Mouse (Mus musculus): ENCODE data around the gene Ccdc134. TPM values are rescaled to one million over a fixed set of nuclear protein-coding genes. Genes with fewer than 3 reads are reported as not detected.

The Ccdc134 gene
- polyA plus RNA-seq, 1 experiment from 2014 or later, result 22.3 TPM

GRCm38 (mm10) chr15:82172648-82173047 is 44.9 kb downstream of the Ccdc134 start:
- peaks cover 42% of the 10 kb centered on the region for H3K36me3 ChIP-seq (ENCODE audit: control insufficient read depth, insufficient read depth, low read length)
- no peak overlapping the region for H3K9ac ChIP-seq (ENCODE audit: low read length)
- H3K27me3 ChIP-seq (ENCODE audit: control insufficient read depth, insufficient read depth, low read length), result no peaks in the 10 kb centered on the region
- no peak overlapping the region for H3K4me2 ChIP-seq (ENCODE audit: low read depth, severe bottlenecking)
- H3K27ac ChIP-seq (replicated peaks; ENCODE audit: low read depth, low read length), result no peak overlapping the region
- ATAC-seq (ENCODE audit: insufficient number of reproducible peaks, low FRiP score, low TSS enrichment, low read depth) (no peak), DNase-seq (ENCODE audit: low spot score) (no peak)
- H3K4me3 ChIP-seq (ENCODE audit: low read depth, low read length), result no peak overlapping the region
- H3K9me3 ChIP-seq (ENCODE audit: control insufficient read depth, low read length), result no peaks in the 10 kb centered on the region
- no peaks in the 10 kb centered on the region for H3K4me1 ChIP-seq (ENCODE audit: control insufficient read depth, insufficient read depth, low read length)
- 91% methylated on average over 8 of the region's 8 CpGs for WGBS

GRCm38 (mm10) chr15:82175091-82175490 is 47.4 kb downstream of the Ccdc134 start:
- no peaks in the 10 kb centered on the region for H3K9me3 ChIP-seq (ENCODE audit: control insufficient read depth, low read length)
- no peaks in the 10 kb centered on the region for H3K4me1 ChIP-seq (ENCODE audit: control insufficient read depth, insufficient read depth, low read length)
- DNase-seq (ENCODE audit: low spot score) (no peak), ATAC-seq (ENCODE audit: insufficient number of reproducible peaks, low FRiP score, low TSS enrichment, low read depth) (no peak)
- H3K27me3 ChIP-seq (ENCODE audit: control insufficient read depth, insufficient read depth, low read length), result no peaks in the 10 kb centered on the region
- H3K4me3 ChIP-seq (ENCODE audit: low read depth, low read length), result no peak overlapping the region
- no peak overlapping the region for H3K4me2 ChIP-seq (ENCODE audit: low read depth, severe bottlenecking)
- H3K9ac ChIP-seq (ENCODE audit: low read length), result no peak overlapping the region
- WGBS, result 96% methylated on average over 9 of the region's 9 CpGs
- no peak overlapping the region for H3K27ac ChIP-seq (replicated peaks; ENCODE audit: low read depth, low read length)
- H3K36me3 ChIP-seq (ENCODE audit: control insufficient read depth, insufficient read depth, low read length), result peaks cover 63% of the 10 kb centered on the region

- WGBS, result 79% methylated on average over 7 of the region's 7 CpGs
- Histone ChIP-seq H3K27ac (replicated peaks; ENCODE audit: low read depth, low read length) (no peak overlapping the region), H3K4me1 (ENCODE audit: control insufficient read depth, insufficient read depth, low read length) (no peaks in the 10 kb centered on the region), H3K4me3 (ENCODE audit: low read depth, low read length) (no peak overlapping the region), H3K9me3 (ENCODE audit: control insufficient read depth, low read length) (no peaks in the 10 kb centered on the region), H3K4me2 (ENCODE audit: low read depth, severe bottlenecking) (no peak overlapping the region), H3K9ac (ENCODE audit: low read length) (no peak overlapping the region), H3K27me3 (ENCODE audit: control insufficient read depth, insufficient read depth, low read length) (no peaks in the 10 kb centered on the region), H3K36me3 (ENCODE audit: control insufficient read depth, insufficient read depth, low read length) (peaks cover 71% of the 10 kb centered on the region)
- DNase-seq (ENCODE audit: low spot score) (no peak), ATAC-seq (ENCODE audit: insufficient number of reproducible peaks, low FRiP score, low TSS enrichment, low read depth) (no peak)
Measured at GRCm38 (mm10) chr15:82177743-82178290, 50.1 kb downstream of the Ccdc134 start.

GRCm38 (mm10) chr15:82181131-82181530 is 53.4 kb downstream of the Ccdc134 start:
- Histone ChIP-seq H3K27ac (replicated peaks; ENCODE audit: low read depth, low read length) (no peak overlapping the region), H3K36me3 (ENCODE audit: control insufficient read depth, insufficient read depth, low read length) (peaks cover 76% of the 10 kb centered on the region), H3K4me3 (ENCODE audit: low read depth, low read length) (no peak overlapping the region), H3K9me3 (ENCODE audit: control insufficient read depth, low read length) (no peaks in the 10 kb centered on the region), H3K27me3 (ENCODE audit: control insufficient read depth, insufficient read depth, low read length) (no peaks in the 10 kb centered on the region), H3K9ac (ENCODE audit: low read length) (no peak overlapping the region), H3K4me1 (ENCODE audit: control insufficient read depth, insufficient read depth, low read length) (no peaks in the 10 kb centered on the region), H3K4me2 (ENCODE audit: low read depth, severe bottlenecking) (no peak overlapping the region)
- no peak for ATAC-seq (ENCODE audit: insufficient number of reproducible peaks, low FRiP score, low TSS enrichment, low read depth)
- no peak for DNase-seq (ENCODE audit: low spot score)
- WGBS, result 96% methylated on average over 5 of the region's 5 CpGs

GRCm38 (mm10) chr15:82182311-82182710 is 54.6 kb downstream of the Ccdc134 start:
- Histone ChIP-seq H3K4me1 (ENCODE audit: control insufficient read depth, insufficient read depth, low read length) (no peaks in the 10 kb centered on the region), H3K4me2 (ENCODE audit: low read depth, severe bottlenecking) (no peak overlapping the region), H3K27ac (replicated peaks; ENCODE audit: low read depth, low read length) (no peak overlapping the region), H3K9me3 (ENCODE audit: control insufficient read depth, low read length) (peaks cover 4% of the 10 kb centered on the region; the same call in 1 of the 2 replicates), H3K36me3 (ENCODE audit: control insufficient read depth, insufficient read depth, low read length) (peaks cover 80% of the 10 kb centered on the region), H3K9ac (ENCODE audit: low read length) (no peak overlapping the region), H3K27me3 (ENCODE audit: control insufficient read depth, insufficient read depth, low read length) (no peaks in the 10 kb centered on the region), H3K4me3 (ENCODE audit: low read depth, low read length) (no peak overlapping the region)
- ATAC-seq (ENCODE audit: insufficient number of reproducible peaks, low FRiP score, low TSS enrichment, low read depth) (no peak), DNase-seq (ENCODE audit: low spot score) (no peak)
- 97% methylated on average over 4 of the region's 4 CpGs for WGBS

- no peaks in the 10 kb centered on the region for H3K4me1 ChIP-seq (ENCODE audit: control insufficient read depth, insufficient read depth, low read length)
- WGBS, result 86% methylated on average over 10 of the region's 10 CpGs
- DNase-seq (ENCODE audit: low spot score), result no peak
- no peak overlapping the region for H3K4me2 ChIP-seq (ENCODE audit: low read depth, severe bottlenecking)
- H3K27me3 ChIP-seq (ENCODE audit: control insufficient read depth, insufficient read depth, low read length), result no peaks in the 10 kb centered on the region
- no peak for ATAC-seq (ENCODE audit: insufficient number of reproducible peaks, low FRiP score, low TSS enrichment, low read depth)
- H3K9ac ChIP-seq (ENCODE audit: low read length), result no peak overlapping the region
- H3K27ac ChIP-seq (replicated peaks; ENCODE audit: low read depth, low read length), result no peak overlapping the region; the same call in 1 of the 2 replicates
- peaks cover 78% of the 10 kb centered on the region for H3K36me3 ChIP-seq (ENCODE audit: control insufficient read depth, insufficient read depth, low read length)
- peaks cover 4% of the 10 kb centered on the region; the same call in 1 of the 2 replicates for H3K9me3 ChIP-seq (ENCODE audit: control insufficient read depth, low read length)
- no peak overlapping the region for H3K4me3 ChIP-seq (ENCODE audit: low read depth, low read length)
Measured at GRCm38 (mm10) chr15:82183596-82183995, 55.9 kb downstream of the Ccdc134 start.

GRCm38 (mm10) chr15:82184183-82184582 is 56.5 kb downstream of the Ccdc134 start:
- no peak overlapping the region for H3K4me3 ChIP-seq (ENCODE audit: low read depth, low read length)
- peaks cover 72% of the 10 kb centered on the region for H3K36me3 ChIP-seq (ENCODE audit: control insufficient read depth, insufficient read depth, low read length)
- H3K4me1 ChIP-seq (ENCODE audit: control insufficient read depth, insufficient read depth, low read length), result no peaks in the 10 kb centered on the region
- H3K9ac ChIP-seq (ENCODE audit: low read length), result no peak overlapping the region
- no peaks in the 10 kb centered on the region for H3K27me3 ChIP-seq (ENCODE audit: control insufficient read depth, insufficient read depth, low read length)
- no peak for DNase-seq (ENCODE audit: low spot score)
- H3K4me2 ChIP-seq (ENCODE audit: low read depth, severe bottlenecking), result no peak overlapping the region
- no peak overlapping the region; the same call in 1 of the 2 replicates for H3K27ac ChIP-seq (replicated peaks; ENCODE audit: low read depth, low read length)
- 89% methylated on average over 7 of the region's 7 CpGs for WGBS
- no peak for ATAC-seq (ENCODE audit: insufficient number of reproducible peaks, low FRiP score, low TSS enrichment, low read depth)
- H3K9me3 ChIP-seq (ENCODE audit: control insufficient read depth, low read length), result peaks cover 4% of the 10 kb centered on the region; the same call in 1 of the 2 replicates

- no peaks in the 10 kb centered on the region for H3K4me1 ChIP-seq (ENCODE audit: control insufficient read depth, insufficient read depth, low read length)
- DNase-seq (ENCODE audit: low spot score) (no peak), ATAC-seq (ENCODE audit: insufficient number of reproducible peaks, low FRiP score, low TSS enrichment, low read depth) (no peak)
- H3K4me2 ChIP-seq (ENCODE audit: low read depth, severe bottlenecking), result no peak overlapping the region
- H3K4me3 ChIP-seq (ENCODE audit: low read depth, low read length), result no peak overlapping the region
- H3K9me3 ChIP-seq (ENCODE audit: control insufficient read depth, low read length), result peaks cover 4% of the 10 kb centered on the region; the same call in 1 of the 2 replicates
- peaks cover 71% of the 10 kb centered on the region for H3K36me3 ChIP-seq (ENCODE audit: control insufficient read depth, insufficient read depth, low read length)
- no peak overlapping the region for H3K27ac ChIP-seq (replicated peaks; ENCODE audit: low read depth, low read length)
- 90% methylated on average over 10 of the region's 10 CpGs for WGBS
- H3K27me3 ChIP-seq (ENCODE audit: control insufficient read depth, insufficient read depth, low read length), result no peaks in the 10 kb centered on the region
- no peak overlapping the region for H3K9ac ChIP-seq (ENCODE audit: low read length)
Measured at GRCm38 (mm10) chr15:82184656-82185055, 56.9 kb downstream of the Ccdc134 start.

Data from limb, embryonic 11.5 days (tissue).